Mouse (Mus musculus): ENCODE data around the gene Bola1.

DNA sequence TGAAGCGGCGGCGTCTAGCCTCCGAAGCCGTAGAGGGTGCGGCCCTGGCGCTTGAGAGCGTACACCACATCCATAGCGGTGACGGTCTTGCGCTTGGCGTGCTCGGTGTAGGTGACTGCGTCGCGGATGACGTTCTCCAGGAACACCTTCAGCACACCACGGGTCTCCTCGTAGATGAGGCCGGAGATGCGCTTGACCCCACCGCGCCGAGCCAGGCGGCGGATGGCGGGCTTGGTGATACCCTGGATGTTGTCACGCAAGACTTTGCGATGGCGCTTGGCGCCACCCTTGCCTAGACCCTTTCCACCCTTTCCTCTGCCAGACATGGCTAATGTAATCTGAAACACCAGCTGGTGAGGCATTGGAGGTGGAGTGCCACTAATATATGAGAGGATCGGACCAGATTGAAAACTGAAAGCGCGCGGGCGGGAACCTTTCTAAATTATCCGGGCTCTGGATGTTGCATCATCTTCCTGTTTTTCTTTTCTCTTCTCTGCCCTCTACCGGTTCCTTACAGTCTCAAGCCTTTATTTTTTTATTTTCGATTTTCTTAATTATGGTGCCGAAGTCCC, 43.6 kb upstream of the Bola1 start, which contains the start of gene Hist2h4:
- TF ChIP-seq CTCF (conservative IDR thresholded peaks at IDR 0.05 in 1 of 2, IDR thresholded peaks at IDR 0.05 in 1 of 2; ENCODE audit: low read depth in 2 of 2, low read length in 2 of 2) (peak in 1 of 2 experiments; percentile 66; a peak in 2 of 4 replicates), TCF12 (IDR thresholded peaks at IDR 0.05; ENCODE audit: low read depth, low read length) (peak; percentile 89), JUND (conservative IDR thresholded peaks at IDR 0.05; ENCODE audit: low read depth, low read length) (peak; percentile 93), ELF1 (IDR thresholded peaks at IDR 0.05; ENCODE audit: low read depth, low read length) (peak; percentile 71)

All from CH12.LX (cell line).